Mouse (Mus musculus) E14TG2a.4 (cell line): ENCODE measurements around the gene H2afv.
"Not testable (repeated sequence)": the region's sequence is repeated elsewhere in the genome, so short reads cannot be mapped to it uniquely, and the experiment has no call there.

Experiments
- H3K27me3 ChIP-seq: 2 replicates; pipeline ENCODE4 v1.6.1; 2014; ENCODE audit warnings: low read length, control low read depth; ENCODE audit not compliant: insufficient read depth
- H3K36me3 ChIP-seq: 2 replicates; pipeline ENCODE4 v1.6.1; 2014; ENCODE audit warnings: low read length, control low read depth; ENCODE audit not compliant: insufficient read depth
- H3K4me1 ChIP-seq: replicated peaks from 2 replicates; pipeline ENCODE4 v1.6.1; 2014; ENCODE audit warnings: low read depth, low read length, control low read depth
- H3K4me3 ChIP-seq: replicated peaks from 2 replicates; pipeline ENCODE4 v1.5.1; 2014; ENCODE audit warnings: mild to moderate bottlenecking, low read length
- H3K9me3 ChIP-seq: 2 replicates; pipeline ENCODE4 v1.6.1; 2014; ENCODE audit warnings: low read length, control low read depth
- CTCF ChIP-seq: conservative IDR thresholded peaks from 2 replicates; pipeline ENCODE4 v1.5.1; 2014; ENCODE audit warnings: low read length
- NANOG ChIP-seq: IDR thresholded peaks from 2 replicates; pipeline ENCODE4 v1.6.1; 2014; ENCODE audit warnings: borderline replicate concordance, low read length, mixed read lengths
- POU5F1 ChIP-seq: IDR thresholded peaks from 2 replicates; pipeline ENCODE4 v1.6.1; 2014; ENCODE audit warnings: low read length, borderline replicate concordance

The H2afv gene

DNA sequence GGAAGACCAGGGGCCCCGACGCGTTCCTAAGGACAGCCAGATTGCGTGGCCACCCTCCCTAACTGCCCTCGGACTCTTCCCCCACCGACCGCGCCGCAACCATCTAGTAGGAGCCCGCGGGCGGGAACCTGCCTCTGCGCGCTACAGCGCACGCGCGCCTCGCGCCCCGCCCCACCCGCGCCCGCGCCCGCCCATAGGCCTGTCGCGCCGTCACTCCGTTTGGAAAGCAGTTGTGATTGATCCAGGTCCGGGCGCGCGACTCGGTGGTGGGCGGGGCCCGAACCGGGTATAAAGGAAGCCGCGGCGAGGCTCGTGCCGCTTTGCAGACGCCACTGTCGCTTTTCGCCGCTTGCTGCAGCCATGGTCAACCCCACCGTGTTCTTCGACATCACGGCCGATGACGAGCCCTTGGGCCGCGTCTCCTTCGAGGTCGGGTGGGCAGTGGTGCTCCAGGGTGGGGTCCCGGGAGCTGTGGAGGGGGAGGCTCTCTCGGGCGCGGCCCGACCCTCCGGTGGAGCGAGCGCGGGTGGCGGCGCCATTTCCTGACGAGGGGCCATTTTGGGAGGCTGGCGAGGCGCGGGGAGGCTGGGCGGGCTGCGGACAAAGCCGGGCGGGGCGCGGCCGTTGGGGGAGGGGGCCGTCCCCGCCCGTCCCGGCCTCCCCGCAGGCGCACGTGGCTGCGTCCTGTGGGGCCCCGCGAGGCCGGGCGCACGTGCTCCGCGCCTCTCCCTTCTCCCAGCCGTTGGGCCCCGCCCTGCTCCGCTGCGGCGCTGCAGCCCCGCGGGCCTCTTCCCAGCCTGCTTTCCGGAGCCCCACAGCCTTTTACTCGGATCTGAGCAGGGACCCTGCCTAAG, 28.5 kb downstream of the H2afv start:
- peaks cover 66% of the 10 kb centered on the region for H3K4me1 ChIP-seq
- peak overlapping the region; percentile 98 for H3K4me3 ChIP-seq
- H3K27me3 ChIP-seq = no peaks in the 10 kb centered on the region
- no peaks in the 10 kb centered on the region for H3K9me3 ChIP-seq
- peaks cover 45% of the 10 kb centered on the region for H3K36me3 ChIP-seq
- TF ChIP-seq NANOG (no peak), CTCF (no peak), POU5F1 (no peak)

DNA sequence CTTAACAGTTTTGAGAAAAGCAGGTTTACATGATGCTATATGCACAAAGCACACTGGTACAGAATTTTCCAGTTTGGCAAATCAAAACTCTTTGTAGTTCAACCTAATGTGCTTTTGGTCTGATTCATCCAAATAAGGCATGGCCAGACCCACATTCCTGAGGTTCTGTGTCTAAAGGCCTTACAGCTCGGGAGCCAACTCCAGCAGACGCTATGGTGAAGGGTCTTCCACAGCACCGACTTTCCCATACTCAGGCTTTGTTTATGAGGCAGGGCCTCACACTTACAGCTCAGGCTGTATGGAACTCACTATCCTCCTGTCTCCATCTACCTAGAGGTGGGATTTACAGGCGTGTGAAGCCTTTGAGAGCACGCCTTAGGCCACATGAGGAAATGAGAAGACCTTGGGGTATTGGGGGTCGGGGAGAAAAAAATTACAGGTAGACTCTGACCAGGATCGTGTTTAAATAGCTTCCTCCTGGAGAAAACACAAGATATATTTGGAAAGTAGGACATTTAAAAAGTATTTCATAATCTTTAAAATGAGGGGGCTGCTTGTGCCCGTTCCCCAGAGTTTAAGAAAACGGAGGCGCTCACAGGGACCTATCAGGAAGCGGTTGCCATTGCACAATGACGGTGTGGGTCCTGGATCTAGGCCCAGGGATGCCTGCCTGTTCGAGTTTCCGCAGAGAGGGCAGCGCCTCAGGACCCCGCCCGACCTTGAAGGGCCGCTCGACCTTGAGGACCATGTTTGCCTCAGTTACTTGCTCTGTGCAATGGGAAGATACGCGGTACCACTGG, 29.3 kb downstream of the H2afv start, which contains the start of gene Ppia:
Ppia (plus strand) TSS at position 693 of the 800 bp plus-strand sequence.
- H3K27me3 ChIP-seq = no peaks in the 10 kb centered on the region
- TF ChIP-seq POU5F1 (no peak), CTCF (no peak), NANOG (no peak)
- H3K36me3 ChIP-seq = peaks cover 36% of the 10 kb centered on the region
- H3K4me1 ChIP-seq = peaks cover 65% of the 10 kb centered on the region
- H3K9me3 ChIP-seq = peaks cover under 1% of the 10 kb centered on the region; the same call in 1 of the 2 replicates
- peak within 1 kb of the TSS; percentile 98 for H3K4me3 ChIP-seq

DNA sequence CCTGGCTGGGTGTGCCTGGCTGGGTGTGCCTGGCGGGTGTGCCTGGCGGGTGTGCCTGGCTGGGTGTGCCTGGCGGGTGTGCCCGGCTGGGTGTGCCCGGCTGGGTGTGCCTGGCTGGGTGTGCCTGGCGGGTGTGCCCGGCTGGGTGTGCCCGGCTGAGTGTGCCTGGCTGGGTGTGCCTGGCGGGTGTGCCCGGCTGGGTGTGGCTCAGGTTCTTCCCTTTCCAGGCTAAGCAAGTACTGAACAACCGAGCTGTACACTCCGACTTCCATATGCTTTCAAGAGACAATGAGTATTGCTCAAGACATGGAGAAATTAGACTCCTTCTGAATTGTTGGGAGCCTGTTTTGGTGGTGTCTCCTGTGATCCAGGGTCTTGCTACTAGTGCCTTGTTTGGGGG, 31.0 kb downstream of the H2afv start:
- TF ChIP-seq POU5F1 = no peak
- TF ChIP-seq CTCF = no peak
- TF ChIP-seq NANOG = no peak
- peaks cover 60% of the 10 kb centered on the region for H3K4me1 ChIP-seq
- no peaks in the 10 kb centered on the region for H3K27me3 ChIP-seq
- H3K9me3 ChIP-seq = peaks cover 7% of the 10 kb centered on the region; the same call in 1 of the 2 replicates
- H3K36me3 ChIP-seq = peaks cover 21% of the 10 kb centered on the region
- 0 out of 2 replicates have a peak overlapping the region, but pooled peaks have one; percentile 27 for H3K4me3 ChIP-seq

DNA sequence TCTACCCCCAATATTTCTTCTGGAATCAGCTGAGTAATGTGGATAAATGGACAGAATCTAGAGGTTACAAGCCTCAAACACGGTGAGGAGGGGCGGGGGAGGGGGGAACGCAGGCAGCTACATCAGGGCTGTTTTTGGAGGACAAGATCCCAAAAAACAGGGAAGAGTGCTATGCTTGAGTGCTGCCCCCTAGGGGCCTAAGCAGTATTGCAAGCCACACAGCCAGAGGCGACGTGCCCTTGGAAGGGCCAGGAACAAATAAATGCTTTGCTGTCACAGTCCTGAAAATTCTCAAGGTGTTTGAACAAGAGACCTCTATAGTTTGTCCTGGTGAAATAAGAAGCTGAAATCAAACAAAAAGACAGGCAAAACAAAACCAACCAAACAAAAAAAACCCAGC, 32.6 kb downstream of the H2afv start:
- H3K27me3 ChIP-seq = no peaks in the 10 kb centered on the region
- peaks cover 13% of the 10 kb centered on the region for H3K36me3 ChIP-seq
- TF ChIP-seq CTCF (peak; percentile 98), POU5F1 (no peak), NANOG (no peak)
- H3K4me3 ChIP-seq = peak overlapping the region; percentile 23; the same call in 1 of the 2 replicates
- H3K4me1 ChIP-seq = peaks cover 64% of the 10 kb centered on the region
- peaks cover 7% of the 10 kb centered on the region; the same call in 1 of the 2 replicates for H3K9me3 ChIP-seq

DNA sequence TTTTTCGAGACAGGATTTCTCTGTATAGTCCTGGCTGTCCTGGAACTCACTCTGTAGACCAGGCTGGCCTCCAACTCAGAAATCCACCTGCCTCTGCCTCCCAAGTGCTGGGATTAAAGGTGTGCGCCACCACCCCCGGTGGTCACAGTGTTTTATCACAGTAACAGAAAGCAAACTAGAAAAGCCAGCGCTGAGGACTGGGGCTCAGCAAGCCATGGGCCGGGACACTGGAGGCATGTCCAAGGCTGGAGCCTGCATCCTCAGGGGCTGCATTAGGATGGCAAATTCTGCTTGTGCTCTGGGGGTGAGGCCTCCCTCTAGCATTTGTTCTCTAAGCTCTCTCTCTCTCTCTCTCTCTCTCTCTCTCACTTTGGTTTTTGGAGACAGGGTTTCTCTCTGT, 33.5 kb downstream of the H2afv start:
- Histone ChIP-seq H3K4me1 (peaks cover 73% of the 10 kb centered on the region), H3K36me3 (peaks cover 17% of the 10 kb centered on the region)
- not testable (repeated sequence) for H3K27me3 ChIP-seq, H3K9me3 ChIP-seq, H3K4me3 ChIP-seq

DNA sequence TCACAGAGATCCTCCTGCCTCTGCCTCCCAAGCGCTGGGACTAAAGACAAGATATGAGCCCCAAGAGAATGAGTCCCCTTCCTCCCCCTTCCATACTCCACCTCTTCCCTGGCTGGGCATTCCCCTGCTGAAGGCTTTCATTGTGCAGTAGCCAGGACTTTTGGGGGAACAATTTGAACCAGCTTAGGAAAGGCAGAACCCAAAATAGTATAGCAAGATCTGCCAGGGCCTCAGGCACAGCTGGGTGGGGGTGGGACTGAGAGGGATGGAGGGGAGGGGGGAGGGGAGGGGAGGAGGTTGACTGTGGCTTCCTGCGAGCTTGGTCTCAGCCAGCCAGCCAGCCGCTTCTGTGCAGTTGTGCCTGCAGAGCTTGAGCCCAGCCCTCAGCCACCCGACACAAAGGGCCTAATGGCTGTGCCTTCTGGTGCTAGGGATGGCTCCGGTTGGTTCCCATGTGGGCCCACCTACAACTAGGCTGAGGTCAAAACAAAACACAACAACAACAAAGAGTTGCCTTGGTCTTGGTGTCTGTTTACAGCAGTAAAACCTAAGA, 34.1 kb downstream of the H2afv start:
- H3K4me3 ChIP-seq = no peak overlapping the region
- TF ChIP-seq POU5F1 = no peak
- TF ChIP-seq NANOG = no peak
- no peak for TF ChIP-seq CTCF
- H3K27me3 ChIP-seq = no peaks in the 10 kb centered on the region
- peaks cover 23% of the 10 kb centered on the region for H3K36me3 ChIP-seq
- H3K4me1 ChIP-seq = peaks cover 79% of the 10 kb centered on the region
- peaks cover 7% of the 10 kb centered on the region; the same call in 1 of the 2 replicates for H3K9me3 ChIP-seq

DNA sequence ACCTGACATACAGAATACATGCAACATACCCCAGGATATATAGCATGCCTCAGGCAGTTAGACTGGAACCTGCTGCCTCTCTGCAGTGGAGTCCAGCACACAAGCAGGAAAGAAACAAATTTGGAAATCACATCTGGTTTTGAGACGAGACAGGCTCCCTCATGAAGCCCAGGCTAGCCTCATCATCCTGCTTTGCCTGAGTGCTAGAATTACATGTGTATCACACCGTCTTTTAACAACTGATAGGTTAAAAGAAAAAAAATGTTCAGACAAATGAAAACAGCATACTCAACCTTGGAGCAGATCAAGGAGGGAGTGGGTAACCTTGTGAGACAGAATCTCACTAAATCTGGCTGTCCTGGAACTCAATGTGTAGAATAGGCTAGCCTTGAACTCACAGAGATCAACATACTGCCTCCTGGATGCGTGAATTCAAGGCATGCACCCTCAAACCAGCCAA, 37.1 kb downstream of the H2afv start:
- TF ChIP-seq CTCF (no peak), POU5F1 (no peak), NANOG (no peak)
- Histone ChIP-seq H3K27me3 (no peaks in the 10 kb centered on the region), H3K4me1 (peaks cover 84% of the 10 kb centered on the region), H3K36me3 (peaks cover 52% of the 10 kb centered on the region), H3K9me3 (peaks cover 7% of the 10 kb centered on the region; the same call in 1 of the 2 replicates), H3K4me3 (peak overlapping the region; percentile 13; the same call in 1 of the 2 replicates)
